Mouse (Mus musculus) embryo, embryonic 11.5 days (tissue): ENCODE data around the gene Mxi1.

Experiments used
- DNase-seq: peaks from one replicate; pipeline ENCODE4 v3.0.0-alpha.2; 2012; ENCODE audit warnings: low read depth, low spot score

The Mxi1 gene

DNA sequence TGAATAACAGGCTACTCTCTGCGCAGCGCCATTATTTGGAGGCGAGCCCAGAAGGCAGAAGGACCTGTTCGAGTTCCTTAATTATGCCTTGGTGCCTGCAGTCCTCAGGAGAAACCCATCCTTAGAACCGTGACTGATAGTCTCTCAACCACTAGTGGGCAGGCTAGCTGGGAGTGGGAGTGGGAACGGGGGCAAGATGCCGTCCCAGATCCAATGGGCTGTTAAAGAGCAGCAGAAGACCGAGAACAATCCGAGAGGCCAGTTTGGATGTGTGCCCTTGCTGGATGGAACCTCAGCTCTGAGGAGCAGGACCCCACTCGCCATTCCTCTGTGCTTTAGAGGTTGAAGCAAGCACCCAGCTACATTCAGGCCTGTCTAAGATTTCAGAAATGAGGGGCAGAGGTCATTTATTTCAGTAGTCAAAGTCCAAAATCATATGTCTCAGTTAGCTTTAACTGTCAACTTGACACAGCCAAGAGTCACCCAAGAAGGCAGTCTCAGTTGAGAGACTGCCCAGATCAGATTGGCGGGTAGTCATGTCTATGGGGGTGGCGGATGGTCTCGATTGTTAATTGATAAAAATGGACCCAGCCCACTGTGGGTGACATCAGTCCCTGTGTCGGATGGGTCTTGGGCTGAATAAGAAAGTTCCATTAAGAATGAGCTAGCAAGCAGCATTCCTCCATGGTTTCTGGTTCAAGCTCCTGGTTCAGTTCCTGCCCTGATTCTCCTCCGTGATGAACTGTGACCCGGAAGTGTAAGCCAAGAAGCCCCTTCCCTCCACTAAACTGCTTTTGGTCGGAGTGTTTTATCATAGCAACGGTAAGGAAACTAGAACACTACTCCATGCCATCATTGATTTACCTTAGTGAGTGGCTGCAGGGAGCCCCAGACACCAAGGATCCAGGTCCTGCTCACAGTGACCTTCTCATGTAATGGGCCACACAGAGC is 112.3 kb downstream of the Mxi1 start:
- no peak for DNase-seq

DNA sequence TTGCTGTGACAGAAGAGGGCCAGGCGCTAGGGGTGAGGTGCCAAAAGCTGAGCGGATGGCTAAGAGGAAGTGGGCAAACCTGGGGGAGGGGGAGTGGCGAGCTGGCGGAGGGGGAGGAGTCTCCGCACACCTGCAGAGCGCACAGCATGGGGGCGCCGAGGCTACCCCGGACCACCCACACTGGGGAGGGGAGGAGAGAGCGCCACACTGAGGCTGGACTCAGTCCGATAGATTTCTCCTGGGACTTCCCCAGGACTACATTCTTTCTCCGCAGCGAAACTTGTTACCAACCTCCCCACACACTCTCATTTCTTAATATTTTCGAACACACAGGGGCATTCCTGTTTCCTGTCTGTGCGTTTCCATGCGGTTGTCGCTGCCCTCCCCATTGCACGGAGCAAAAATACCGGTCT is 113.0 kb downstream of the Mxi1 start:
- DNase-seq, result no peak

DNA sequence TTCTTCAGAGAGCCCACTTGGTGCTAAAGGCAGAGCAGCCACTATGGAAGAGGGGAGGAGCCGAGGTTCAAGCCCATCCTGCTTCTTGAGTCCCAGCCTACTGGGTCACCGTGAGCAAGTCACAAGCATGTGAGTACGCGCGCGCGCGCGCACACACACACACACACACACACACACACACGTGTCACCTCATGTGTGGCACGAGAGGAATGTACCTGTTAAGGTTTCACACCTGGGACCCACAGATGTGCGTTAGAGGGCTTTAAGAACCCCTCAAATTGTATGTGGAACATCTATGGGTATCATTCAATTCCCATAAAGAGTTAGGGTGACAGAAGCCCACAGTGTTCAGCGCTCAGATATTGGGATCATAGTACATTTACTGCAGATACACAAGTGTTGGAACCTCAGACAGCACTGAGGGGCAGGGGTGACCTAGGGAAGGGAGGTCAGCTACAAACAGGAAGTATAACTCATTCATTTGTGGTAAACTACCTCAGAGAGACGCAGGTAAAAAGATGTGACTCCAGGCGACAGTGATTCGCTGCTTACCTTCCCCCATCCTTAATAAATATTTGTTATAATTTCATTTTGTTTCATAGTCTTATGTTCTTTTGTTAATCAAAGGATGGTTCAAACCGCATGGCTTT is 113.6 kb downstream of the Mxi1 start:
- no peak for DNase-seq

DNA sequence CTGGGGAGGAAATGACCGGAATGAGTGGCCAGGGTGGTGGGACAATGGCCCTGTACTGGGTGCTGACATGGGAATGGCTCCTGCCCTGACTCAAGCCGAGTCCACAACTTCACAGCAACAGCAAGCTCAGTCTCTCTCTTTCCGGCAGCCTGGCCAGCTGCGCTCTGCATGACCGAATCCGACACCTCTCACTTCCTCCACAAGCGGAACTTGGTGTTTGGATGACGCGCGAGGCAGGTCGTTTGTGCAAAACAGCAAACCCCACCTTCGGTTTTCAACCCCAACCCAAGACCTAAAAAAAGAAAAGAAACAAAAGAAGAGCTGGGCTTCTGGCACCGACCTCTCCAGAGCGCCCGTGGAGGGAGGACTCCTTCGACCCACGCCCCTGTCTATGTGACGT is 114.3 kb downstream of the Mxi1 start:
- DNase-seq, result no peak
